ENCODE assay signal across 8 mouse cellular contexts in genomic region chr17:74846031-74846891, GRCm38 (mm10).
A peak's percentile ranks its signal among the peaks of the same experiment; 100 is the strongest.
DNase-seq lines count a peak whose midpoint lies in the region; ATAC-seq lines count a peak whose summit lies in the region.

No protein-coding gene starts in this region.

- peak overlapping the region; percentile 63 for H3K27ac ChIP-seq in embryonic facial prominence, embryonic 14.5 days (replicated peaks; ENCODE audit: low read depth, low read length)
- no peak overlapping the region for H3K27ac ChIP-seq in liver, embryonic 16.5 days (ENCODE audit: low read length)

- WGBS in embryonic facial prominence, embryonic 14.5 days, result 47% methylated on average over 10 of the region's 10 CpGs
- WGBS in liver, embryonic 16.5 days (ENCODE audit: insufficient replicate concordance), result 65% methylated on average over 10 of the region's 10 CpGs

- ATAC-seq in cerebellum, adult (ENCODE audit: insufficient number of reproducible peaks, low FRiP score, low TSS enrichment), result no peak
- peak; percentile 83 for ATAC-seq in embryonic facial prominence, embryonic 14.5 days (ENCODE audit: low read depth)
- peak; percentile 73 for ATAC-seq in liver, embryonic 16.5 days (ENCODE audit: low read depth)

- intact Hi-C loops in heart, postnatal 36 days (cut with DNase I), result no loop called here
- intact Hi-C loops in left cerebral cortex, postnatal 36 days (cut with DNase I), result no loop called here

- H3K9ac ChIP-seq in embryonic facial prominence, embryonic 14.5 days (ENCODE audit: low read depth, low read length), result no peak overlapping the region
- H3K9ac ChIP-seq in liver, embryonic 16.5 days (ENCODE audit: low read depth, low read length), result no peak overlapping the region

- H3K9me3 ChIP-seq in embryonic facial prominence, embryonic 14.5 days (ENCODE audit: control insufficient read depth, low read length), result no peaks in the 10 kb centered on the region
- no peaks in the 10 kb centered on the region for H3K9me3 ChIP-seq in liver, embryonic 16.5 days (replicated peaks; ENCODE audit: control insufficient read depth, low read length)

- no peaks in the 10 kb centered on the region for H3K27me3 ChIP-seq in embryonic facial prominence, embryonic 14.5 days (replicated peaks; ENCODE audit: control insufficient read depth, insufficient read depth, low read length)
- no peaks in the 10 kb centered on the region for H3K27me3 ChIP-seq in liver, embryonic 16.5 days (ENCODE audit: control insufficient read depth, insufficient read depth, low read depth, low read length)

- no peak overlapping the region for H3K4me2 ChIP-seq in embryonic facial prominence, embryonic 14.5 days (ENCODE audit: low read depth, low read length)
- no peak overlapping the region for H3K4me2 ChIP-seq in liver, embryonic 16.5 days (ENCODE audit: low read depth, low read length)

- H3K4me1 ChIP-seq in embryonic facial prominence, embryonic 14.5 days (ENCODE audit: control insufficient read depth, insufficient read depth, low read length), result peaks cover 13% of the 10 kb centered on the region
- peaks cover 7% of the 10 kb centered on the region for H3K4me1 ChIP-seq in liver, embryonic 16.5 days (ENCODE audit: control insufficient read depth, low read depth, low read length)

- DNase-seq in cerebellum, postnatal 10 days, result peak; percentile 13 to 18
- peak; percentile 77 for DNase-seq in embryonic facial prominence, embryonic 14.5 days (ENCODE audit: low spot score)
- DNase-seq in heart, postnatal 36 days, result peak; percentile 51
- DNase-seq in left cerebral cortex, postnatal 36 days (ENCODE audit: low spot score in 2 of 2), result no peak
- DNase-seq in layer of hippocampus, adult 8-10 months (ENCODE audit: low spot score in 2 of 2), result no peak
- DNase-seq in thymus, postnatal 36 days, result no peak

- no peaks in the 10 kb centered on the region for H3K36me3 ChIP-seq in embryonic facial prominence, embryonic 14.5 days (ENCODE audit: control insufficient read depth, insufficient read depth, low read length)
- H3K36me3 ChIP-seq in liver, embryonic 16.5 days (ENCODE audit: control insufficient read depth, insufficient read depth), result no peaks in the 10 kb centered on the region

- no peak overlapping the region for H3K4me3 ChIP-seq in embryonic facial prominence, embryonic 14.5 days (ENCODE audit: low read depth, low read length)
- H3K4me3 ChIP-seq in liver, embryonic 16.5 days (ENCODE audit: low read depth, low read length), result no peak overlapping the region

Comparison
In these comparisons a context has a peak if more than half of its experiments do, and no peak if none do; other contexts are left out.
1. DNase-seq: peak in cerebellum, postnatal 10 days (2 of 2), embryonic facial prominence, embryonic 14.5 days (single experiment) and heart, postnatal 36 days (2 of 2); none in left cerebral cortex, postnatal 36 days (0 of 2), layer of hippocampus, adult 8-10 months (0 of 2) and thymus, postnatal 36 days (0 of 2).